Mouse (Mus musculus) left cerebral cortex, postnatal 25 days (tissue): ENCODE data around the gene Lyve1. TPM values are rescaled to one million over a fixed set of nuclear protein-coding genes. Genes with fewer than 3 reads are reported as not detected.

Experiments used
- DNase-seq, 2 experiments: peaks; one replicate each; pipeline ENCODE4 v3.0.0; 2022; ENCODE audit warnings: low spot score in 2 of 2, mixed read lengths in 1 of 2
- intact Hi-C: fragments of 180-260 bp; cut with DNase I; formaldehyde crosslinking; loops from one replicate; pipeline ENCODE4 v1.15.1; 2025
- microRNA-seq, 2 experiments: library from miRNA; unstranded; fragments of <30 nt; microRNA quantifications; one replicate each; pipeline ENCODE4 v1.2.0; 2022
- total RNA-seq, 2 experiments: library from RNA; stranded (reverse); gene quantifications; 2 replicates each; pipeline ENCODE4 v1.2.3; 2021

Gene Lyve1
- total RNA-seq, 2 experiments from 2014 or later: 1.3 to 3.0 TPM

DNA sequence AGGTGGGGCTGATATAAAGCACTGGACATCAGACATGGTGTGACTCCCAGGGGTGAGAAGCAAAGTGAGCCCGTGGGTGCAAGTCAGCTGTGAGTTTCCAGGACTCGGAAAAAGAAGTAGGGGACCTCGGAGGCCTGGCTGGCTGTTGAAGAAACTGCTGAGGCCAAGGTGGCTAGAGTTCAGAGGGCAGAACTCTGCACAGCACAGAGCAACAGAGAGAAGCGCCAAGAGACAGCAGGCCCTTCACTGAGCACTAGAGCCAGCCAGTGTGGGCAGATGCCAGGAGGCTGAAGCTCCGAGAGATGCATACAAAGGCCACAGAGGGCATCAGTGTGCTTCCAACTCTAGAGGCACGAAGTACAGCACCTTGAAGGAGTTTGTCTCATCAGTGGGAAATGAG is 44.8 kb downstream of the Lyve1 start:
- intact Hi-C loops: no loop called here
- no peak for DNase-seq

DNA sequence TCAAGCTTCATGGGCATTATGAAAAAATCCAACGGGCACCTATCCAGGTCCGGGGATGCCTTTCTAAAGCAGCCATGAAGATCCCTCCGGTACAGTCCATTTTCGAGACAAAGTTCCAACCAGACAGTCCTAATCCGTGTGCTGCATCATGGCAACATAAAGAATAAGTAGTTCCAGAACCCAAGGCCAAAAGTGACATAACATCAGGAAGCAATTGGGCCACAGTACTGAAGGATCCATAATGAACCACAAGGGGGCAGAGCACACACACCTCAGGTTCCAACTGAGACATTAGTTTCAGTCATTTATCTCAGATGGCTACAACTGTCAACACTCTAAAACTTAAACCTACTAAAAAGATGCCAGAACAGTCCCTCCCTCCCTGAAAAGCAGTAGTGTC is 47.0 kb downstream of the Lyve1 start:
- peak; percentile 64 to 75 for DNase-seq
- intact Hi-C loops: loop anchor here (1.0 kb wide), 2 partner anchors 114 to 199 kb away; no protein-coding TSS in a partner anchor

DNA sequence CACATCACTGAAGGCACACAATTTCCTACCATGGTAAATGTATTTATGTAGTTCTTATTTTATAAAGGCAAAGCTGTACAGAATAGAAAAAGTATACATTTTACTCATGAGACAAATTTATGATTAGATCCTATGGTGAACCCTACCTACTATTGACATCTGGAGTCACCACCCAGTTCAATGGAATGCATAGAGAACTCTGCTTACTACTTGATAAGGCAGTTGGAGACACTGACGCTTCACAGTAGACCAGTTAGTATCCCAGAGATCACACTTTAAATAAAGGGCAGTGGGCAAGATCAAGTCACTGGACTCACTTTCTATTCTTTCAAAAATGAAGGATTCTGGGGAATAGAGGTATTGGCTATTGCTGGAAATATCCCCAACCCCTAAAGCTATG is 49.1 kb downstream of the Lyve1 start:
- intact Hi-C loops: no loop called here
- DNase-seq: no peak

DNA sequence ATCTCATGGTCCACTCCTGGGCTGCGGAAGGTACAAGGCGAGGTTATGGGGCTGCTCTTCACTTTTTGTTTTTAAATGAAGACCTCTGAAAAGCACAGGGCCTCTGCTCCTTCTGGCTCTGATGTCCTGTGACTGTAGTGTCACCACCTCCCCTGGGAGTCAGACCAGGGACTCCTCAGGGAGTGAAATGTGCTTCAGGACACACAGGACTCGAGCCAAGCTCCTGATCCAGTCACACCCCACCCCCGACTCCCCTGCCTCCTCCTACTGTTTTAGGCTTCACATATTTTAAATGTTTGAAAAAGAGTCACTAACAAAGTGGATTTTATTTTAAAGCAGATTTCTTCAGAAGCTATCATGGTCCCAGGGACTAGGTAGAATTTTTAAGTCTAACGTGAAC is 51.5 kb downstream of the Lyve1 start:
- intact Hi-C loops: no loop called here
- peak in 1 of 2 experiments; percentile 72 for DNase-seq

DNA sequence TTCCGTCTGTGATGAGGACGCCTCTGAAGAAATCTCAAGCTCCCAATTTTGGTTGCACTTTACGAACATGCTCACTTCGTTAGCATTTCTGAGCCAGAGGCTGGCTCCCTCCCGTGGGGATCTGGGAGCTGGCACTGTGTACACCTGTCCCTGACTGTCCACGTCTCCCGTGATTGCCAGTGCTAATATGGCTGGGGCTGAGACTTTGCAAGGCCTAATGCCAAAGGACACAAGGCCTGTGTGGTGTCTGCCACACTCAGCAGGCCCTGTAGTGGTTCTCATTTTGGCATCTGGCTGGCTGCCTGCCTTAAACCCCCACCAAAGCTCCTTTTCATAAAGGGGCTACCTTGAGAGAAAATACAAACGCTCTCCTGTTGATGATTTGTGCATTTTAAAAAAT is 52.0 kb downstream of the Lyve1 start:
- DNase-seq: no peak
- intact Hi-C loops: no loop called here

DNA sequence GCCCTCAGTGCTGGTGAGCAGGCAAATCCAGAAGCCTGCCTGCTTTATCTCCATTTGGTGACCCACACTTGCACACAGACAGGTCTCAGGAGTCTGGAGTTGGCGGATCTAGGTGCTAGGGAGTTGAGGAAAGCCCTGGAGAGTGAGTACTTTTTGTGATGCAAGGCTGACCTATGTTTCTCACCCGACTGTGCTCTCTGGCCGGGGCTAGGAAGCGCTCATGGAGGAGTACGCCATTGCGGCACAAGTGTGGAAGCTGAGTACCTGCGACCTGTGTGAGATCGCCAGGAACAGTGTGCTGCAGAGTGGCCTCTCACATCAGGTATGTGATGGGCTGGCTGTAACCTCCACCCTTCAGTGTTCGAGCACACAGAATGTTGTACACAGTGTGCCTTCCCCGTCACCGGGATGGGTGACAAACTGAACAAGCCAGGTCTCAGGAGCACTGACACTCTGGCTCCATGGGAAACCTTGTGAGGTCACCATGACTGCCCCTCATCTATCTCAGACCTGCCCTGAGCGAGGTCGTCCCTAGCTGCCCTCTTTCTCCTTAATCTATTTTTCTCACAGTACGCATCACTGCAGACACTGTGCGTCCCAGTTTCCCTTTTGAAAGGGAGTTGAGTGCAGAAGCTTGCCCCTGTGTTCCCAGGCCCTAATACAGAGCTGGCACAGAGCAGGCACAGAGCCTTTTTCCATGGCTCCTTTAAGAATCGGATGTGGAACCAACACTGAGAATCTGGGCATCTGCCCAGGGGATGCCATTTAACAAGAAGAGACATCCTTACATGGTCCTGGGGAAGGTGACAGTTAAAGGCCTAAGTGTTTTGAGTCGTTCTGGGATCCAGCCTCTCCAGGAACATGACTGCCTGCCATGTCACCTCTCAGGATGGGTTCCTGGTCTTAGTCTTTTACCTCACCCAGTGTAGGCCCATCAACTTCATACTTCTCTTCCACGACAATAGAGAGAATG is 53.2 kb downstream of the Lyve1 start:
- intact Hi-C loops: no loop called here
- DNase-seq: no peak

DNA sequence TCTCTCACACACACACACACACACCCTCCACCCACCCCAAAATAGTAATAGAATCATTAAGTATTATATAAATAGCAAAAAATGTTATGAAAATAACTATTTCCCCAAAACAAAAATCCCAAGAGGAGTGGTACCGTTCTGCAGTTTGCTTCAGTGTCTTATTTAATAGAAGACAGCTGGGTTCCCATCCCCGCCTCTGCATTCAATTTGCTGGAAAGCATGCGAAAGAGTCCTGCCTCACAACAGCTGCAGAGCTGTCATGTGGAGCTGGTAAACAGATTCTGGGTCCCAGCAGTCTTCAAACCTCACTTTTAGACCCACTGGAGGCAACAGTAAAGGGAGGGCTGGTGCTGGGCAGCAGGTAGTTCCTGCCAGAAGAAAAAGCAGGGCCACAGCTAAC is 54.1 kb downstream of the Lyve1 start:
- intact Hi-C loops: no loop called here
- DNase-seq: peak in 1 of 2 experiments; percentile 49

DNA sequence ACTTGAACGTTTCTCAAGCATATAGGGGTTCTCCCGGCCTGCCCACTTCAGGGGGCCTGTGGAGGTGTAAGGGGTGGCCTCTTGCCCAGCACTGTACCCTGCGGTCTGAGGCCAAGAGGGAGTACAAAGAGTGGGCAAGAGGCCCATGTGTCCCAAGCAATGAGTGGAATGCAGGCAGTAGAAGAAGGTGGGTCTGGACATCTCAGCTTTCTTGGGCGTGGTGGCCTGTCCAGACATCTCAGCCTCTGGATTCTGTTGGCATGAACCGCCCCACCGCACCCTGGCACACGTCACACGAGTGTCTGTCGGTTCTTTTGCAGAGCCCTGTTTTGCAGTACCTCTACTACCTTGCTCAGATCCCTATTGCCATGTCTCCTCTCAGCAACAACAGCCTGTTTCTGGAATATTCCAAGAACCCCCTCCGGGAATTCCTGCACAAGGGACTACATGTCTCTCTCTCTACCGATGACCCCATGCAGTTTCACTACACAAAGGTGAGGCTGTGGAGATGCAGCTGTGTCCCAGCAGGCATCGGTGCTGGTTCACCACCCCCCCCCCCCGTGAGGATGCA is 55.5 kb downstream of the Lyve1 start:
- intact Hi-C loops: no loop called here
- DNase-seq: no peak

DNA sequence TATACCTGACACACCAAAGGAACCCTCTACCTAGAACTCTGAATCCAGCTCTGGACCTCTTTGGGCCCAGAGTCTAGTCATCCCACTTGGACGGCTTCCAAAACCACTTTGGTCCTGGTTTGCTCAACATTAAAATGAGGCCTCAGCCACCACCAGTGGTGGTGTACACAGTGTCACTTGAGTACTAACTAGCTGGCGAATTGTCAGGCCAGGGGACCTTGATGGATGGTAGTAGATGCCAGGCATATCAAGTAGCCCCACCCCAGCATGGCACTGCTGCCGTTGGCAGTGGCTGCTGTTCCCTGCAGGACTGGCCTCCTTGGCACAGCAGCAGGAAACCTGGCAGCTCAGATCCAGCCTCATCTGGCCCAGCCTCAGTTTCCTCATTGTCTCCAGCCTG is 58.8 kb downstream of the Lyve1 start:
- DNase-seq: peak; percentile 38 to 60
- intact Hi-C loops: loop anchor here (5.0 kb wide), 2 partner anchors 157 to 517 kb away; no protein-coding TSS in a partner anchor

DNA sequence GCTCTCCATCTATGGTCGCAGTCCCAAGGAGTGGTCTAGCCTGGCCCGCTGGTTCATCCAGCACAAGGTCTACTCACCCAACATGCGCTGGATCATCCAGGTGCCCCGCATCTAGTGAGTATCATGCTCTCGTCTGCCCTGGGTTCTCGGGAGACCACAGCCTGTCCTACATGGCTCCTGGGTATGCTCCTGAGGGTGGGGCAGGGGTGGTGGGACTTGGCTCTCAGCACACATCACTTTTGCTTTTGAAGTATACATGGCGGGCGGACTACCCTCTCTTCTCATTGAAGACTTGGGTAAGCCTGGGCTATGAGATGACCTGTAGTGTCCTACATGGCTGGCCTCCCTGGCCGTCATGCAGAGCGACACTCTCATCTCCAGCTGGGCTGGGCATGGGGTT is 59.9 kb downstream of the Lyve1 start:
- DNase-seq: no peak
- intact Hi-C loops: loop anchor here (5.0 kb wide), 2 partner anchors 156 to 516 kb away; no protein-coding TSS in a partner anchor

DNA sequence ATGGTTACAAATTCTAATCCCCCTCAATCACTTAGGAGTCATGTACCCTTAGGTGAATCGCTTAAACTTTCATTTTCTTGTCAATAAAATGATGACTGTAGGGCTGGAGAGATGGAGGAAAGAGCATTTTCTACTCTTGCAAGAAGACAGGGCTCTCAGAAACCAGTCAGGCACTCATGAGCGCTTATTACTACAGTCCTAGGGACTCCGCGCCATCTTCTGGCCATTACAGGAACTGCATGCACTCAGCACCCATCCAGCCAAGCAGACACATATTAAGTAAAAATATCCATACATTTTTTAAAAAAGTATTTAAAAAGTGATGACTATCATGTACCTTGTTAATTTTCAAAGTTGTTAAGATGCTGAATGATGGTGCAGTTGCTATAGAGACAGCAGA is 62.0 kb downstream of the Lyve1 start:
- DNase-seq: peak; percentile 90 to 94
- intact Hi-C loops: loop anchor here (1.0 to 5.0 kb wide), 3 partner anchors 74 to 514 kb away; no protein-coding TSS in a partner anchor

Small RNA genes within 50 kb of the gene (microRNA-seq; reads per million reads assigned to microRNA genes)
- 0 reads per million in 2 experiments for gene Gm47282

Other genes starting within 250 kb of the Lyve1 start
- gene Sbf2, start 248.3 kb downstream of the Lyve1 start, total RNA-seq: 10 to 100 TPM; 58.3 to 70.2 TPM
- gene Adm, start 235.6 kb downstream of the Lyve1 start, total RNA-seq: 1 to 10 TPM; 2.0 to 2.3 TPM
- 10 to 100 TPM; 22.0 to 24.2 TPM for gene Ampd3, start 95.0 kb downstream of the Lyve1 start, total RNA-seq
- gene Rnf141, start 18.8 kb downstream of the Lyve1 start, total RNA-seq: 10 to 100 TPM; 70.9 to 82.1 TPM
- gene Mrvi1, start 119.2 kb upstream of the Lyve1 start, total RNA-seq: 1 to 10 TPM; 2.3 to 3.1 TPM
- 10 to 100 TPM; 42.2 to 46.8 TPM for gene Ctr9, start 165.7 kb upstream of the Lyve1 start, total RNA-seq
- 100 to 1,000 TPM; 667 to 689 TPM for gene Eif4g2, start 219.8 kb upstream of the Lyve1 start, total RNA-seq